Mouse (Mus musculus) kidney, postnatal 10 days (tissue): ENCODE data around the gene Loxl1.
A peak's percentile ranks its signal among the peaks of the same experiment; 100 is the strongest.

ENCODE experiments used
- DNase-seq: peaks from one replicate; pipeline ENCODE4 v3.0.0; 2021; ENCODE audit warnings: mixed read lengths

The Loxl1 gene

DNA sequence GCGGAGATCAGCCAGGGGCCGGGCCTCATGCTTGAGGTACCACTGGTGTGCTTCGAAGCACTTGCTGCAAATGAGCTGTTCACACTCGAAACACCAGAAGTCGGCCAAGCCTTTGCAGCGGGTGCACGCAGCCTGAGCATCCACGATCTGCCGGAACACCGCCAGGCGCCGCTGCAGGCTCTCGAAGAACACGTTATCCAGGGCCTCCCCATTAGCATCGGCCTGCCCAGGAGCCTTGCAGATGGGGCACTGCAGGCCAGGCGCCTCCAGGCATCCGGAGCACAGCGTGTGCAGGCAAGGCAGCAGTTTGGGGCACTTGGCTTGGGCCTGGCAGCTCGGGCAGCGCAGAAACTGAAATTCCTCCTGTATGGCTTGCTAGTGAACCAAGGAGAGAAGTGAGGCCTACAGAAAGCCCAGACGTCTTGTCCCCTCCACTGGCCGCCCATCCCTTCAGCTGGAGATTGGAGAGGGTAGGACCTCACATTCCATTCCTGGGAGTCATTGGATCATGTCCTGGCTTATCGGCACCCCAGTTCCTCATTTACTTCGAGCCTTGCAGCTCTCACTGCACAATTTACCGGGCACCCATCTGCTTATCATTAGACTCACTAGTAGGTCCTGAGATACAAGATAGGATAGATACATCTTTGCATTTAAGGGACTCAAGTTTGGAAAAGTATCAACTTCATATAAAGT, 65.8 kb downstream of the Loxl1 start:
- peak; percentile 92 for DNase-seq

DNA sequence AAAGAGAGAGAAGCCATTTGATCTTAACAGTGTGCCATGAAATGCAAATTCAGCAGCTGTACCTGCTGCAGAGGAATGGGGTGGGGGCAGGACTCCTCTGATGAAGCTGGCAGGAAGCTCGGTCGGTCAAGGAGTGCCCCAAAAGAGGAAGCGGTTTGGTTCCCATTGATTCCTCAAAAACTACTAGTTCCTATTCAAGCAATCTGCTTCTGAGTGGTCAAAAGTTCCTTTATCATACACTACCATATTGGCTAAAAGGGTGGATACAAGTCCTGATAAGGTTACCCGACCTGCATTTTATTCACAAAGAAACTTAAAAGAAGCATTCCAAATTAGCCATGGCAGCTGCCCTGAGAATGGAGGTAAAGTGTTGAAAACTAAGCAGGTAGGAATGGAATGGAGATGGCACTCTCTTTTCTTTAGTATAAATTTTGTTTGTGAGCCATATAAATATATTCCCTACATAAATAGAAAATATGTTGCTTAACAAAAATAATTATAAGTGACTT, 66.8 kb downstream of the Loxl1 start:
- no peak for DNase-seq

DNA sequence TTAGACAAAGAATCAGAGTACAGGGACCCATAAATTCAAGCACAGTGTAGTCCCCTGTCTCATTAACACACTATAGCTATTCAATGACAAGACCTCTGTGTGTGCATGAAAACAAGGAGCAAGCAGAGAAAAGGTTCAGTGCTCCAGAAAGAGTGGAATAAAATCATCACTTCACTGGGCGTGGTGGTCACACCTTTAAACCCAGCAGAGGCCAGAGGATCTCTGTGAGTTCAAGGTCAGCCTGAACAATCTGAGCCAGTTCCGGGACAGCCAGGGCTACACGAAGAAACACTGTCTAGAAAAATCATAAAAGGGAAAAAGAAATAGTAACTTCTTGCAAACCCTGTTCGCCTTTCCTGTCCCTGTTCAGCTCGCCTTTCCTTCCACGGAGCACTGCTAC, 69.3 kb downstream of the Loxl1 start:
- no peak for DNase-seq

DNA sequence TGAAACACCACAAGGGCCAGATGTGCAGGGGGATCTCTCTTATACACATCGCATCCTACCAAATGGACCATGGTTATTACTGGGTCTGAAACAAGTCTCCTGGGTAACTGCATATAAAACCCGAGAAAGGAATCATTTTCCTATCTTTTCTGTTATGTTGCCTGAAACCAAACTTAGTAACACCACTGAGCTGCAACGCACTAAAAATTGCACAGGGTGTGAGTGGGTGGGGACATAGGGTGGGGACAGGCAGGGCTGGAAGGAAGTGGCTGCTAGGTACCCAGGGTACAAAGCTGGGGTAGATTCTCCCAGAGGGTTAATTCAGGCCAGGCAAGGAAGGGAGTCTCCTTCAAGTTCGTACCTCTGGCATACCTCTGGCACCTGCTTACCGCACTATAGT, 70.3 kb downstream of the Loxl1 start:
- DNase-seq: no peak

DNA sequence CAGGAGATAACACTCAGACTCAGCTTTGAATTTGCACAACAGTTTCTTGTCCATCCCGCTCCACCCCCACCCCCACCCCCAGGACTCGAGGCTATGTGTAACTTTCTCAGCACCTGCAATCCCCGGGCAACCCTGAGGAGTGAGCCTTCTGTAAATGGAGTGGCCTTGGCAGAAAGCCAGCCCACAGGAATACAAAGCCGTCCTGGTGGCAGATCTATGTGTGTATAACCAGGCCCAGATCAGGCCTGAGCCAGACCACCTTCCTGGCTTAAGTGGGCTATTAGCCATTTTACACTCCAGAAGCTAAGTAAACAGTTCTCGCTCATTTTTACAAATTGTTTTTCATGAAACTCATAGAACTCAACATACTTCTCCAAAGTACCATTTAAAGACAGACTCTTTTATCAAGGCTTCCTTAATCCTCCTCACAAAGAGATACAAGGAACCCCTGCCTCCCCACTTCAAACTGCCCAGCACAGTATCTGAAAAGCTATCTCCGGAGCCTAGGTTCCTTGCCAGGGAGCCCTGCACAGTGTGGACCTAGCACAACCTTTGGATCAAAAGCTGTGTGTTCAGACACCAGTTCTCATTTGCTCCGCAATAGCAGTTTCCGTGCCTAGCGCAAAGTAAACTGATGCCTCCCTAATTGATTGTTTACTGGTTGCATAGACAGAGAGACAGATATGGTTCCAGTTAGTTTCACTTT, 71.1 kb downstream of the Loxl1 start:
- peak; percentile 68 for DNase-seq
